Mouse (Mus musculus) retina, postnatal 7 days (tissue): ENCODE measurements around the gene Foxo3.

Experiments used
- DNase-seq: peaks from one replicate; pipeline ENCODE4 v3.0.0-alpha.2; 2012; ENCODE audit warnings: low read depth, low spot score

Foxo3 gene

DNA sequence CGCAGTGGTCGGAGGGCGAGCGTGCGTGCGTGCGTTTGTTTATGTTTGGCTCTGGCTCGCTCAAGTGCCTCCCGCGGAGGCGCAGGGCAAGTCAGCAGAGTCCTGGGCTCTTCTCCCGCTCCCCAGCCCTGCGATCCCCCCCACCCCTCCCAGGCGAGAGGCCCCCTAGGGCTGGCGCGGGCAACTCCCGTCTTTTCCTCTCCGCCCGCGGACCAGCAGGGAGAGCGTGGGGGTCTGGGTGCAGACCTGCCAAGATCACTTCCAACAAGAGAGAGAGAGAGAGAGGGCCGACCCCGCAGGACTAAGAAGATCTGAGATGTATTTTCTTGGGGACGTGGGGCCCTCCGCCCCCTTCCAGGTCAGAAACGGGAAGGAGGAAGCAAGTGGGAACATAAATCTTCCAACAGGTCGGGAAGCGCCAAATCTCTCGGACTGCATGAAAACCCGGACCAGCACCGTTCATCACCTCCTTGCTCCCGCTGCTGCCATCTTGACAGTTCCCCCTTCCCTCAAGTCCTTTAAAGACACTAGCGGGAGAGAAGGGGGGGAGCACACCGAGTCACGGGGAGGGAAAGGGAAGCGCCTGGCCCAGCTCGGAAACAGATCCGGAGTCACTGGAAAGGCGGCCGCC lies 569 bp downstream of the Foxo3 start:
- peak; percentile 55 for DNase-seq

DNA sequence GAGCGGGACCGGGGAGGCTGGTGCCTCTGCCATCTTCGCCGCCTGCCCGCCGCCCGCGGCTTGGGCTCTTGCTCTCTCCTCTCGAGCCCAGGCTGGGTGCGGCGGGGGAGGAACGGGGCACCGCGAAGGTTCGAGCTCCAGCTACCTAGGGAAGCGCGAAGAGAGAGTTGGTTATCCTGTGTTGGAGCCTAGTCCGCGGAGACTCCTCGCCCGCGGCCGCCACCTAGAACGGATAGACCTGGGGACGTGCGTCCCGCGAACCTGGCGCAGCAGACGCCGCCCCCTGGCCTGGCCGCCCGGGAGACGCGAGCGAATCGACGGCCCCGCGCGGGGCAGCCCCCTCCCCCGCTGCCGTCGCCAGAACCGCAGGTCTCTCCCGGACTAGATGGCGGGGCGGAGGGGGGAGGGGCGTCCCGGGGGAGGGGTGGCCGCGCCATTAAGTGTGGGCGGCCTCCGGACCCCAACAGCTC lies 1.1 kb downstream of the Foxo3 start:
- peak; percentile 40 for DNase-seq

DNA sequence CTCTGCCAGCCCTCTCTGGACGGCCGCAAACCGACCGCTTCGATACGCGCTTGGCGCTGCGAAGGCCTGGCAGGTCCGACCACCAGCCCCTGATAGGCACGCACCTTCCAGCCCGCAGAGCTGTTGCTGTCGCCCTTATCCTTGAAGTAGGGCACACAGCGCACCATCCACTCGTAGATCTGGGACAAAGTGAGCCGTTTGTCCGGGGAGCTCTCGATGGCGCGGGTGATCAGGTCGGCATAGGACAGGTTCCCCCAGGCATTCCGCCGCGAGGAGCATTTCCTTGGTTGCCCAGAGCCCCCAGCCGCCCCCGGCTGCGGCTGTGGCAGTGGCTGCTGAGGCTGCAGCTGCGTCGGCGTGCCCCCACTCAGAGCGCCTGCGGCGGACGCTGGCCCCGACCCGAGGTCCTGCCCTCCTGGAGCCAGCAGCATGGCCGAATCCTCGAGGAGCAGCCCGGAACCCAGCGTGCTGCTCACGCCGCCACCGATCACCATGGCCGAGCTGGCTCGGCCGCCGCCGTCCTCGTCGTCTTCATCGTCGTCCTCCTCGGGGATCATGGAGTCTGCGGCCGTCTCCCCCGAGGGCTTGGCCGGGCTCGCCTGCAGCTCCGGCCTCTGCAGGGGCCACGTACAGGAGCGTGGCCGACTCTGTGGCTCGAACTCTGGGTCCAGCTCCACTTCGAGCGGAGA lies 1.7 kb downstream of the Foxo3 start:
- no peak for DNase-seq

DNA sequence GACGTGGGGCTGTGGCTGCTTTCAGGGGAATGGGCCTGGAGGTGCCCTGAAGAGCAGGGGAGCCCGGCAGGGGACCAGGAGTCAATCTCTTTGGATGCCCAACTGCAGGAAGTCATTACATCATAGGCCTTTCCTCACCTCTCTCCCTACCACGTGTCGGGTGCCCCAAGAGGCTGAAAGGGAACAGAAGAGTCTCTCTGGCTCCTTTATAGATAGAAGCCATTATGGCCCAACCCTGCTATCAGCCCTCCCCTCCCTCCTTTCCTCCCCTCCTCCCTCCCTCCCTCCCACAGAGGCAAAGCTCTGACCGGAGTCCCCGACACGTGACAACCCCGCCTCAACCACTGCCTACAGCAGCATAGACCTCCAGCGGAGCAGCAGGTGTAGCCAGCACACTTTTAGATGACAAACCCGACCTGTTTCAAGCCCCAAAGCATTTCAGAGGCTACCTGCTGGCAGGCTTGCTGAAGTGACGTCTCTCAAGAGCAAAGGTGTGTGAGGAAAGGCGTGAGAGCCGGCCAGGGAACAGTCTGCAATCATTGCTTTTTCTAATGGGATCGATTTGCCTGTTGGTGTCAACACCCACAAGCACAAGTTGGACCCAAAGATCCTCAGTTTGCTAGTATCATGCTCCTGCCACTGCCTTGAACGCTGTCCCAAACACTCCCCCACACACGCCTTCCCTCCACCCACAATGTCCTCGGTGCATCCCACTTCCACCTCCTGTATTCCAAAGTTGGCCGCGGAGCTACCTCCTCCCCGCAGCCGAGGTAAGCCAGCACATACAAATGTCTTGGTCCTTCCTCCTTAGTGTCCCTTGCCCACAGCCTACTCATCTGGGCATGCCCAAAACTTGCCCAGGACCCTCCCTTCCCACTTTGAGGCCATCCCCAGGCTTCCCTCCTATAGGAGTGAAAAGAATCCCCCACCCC lies 2.5 kb downstream of the Foxo3 start:
- no peak for DNase-seq

DNA sequence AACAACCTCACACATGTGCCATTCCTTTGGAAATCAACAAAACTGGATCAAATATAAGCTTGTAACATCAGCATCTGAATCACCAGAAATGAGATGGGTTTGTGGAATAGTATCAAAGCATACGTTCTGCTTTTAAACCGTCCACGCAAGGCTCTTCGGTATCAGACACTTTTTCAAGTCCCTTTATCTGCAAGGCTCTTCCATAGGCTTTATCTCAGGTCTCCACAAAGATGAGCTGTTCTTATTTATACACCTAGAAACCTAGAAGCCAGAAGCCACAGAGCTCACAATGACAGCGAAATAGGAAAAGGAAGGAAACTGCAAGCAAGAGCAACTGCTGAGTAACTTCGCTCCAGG lies 3.2 kb downstream of the Foxo3 start:
- no peak for DNase-seq

DNA sequence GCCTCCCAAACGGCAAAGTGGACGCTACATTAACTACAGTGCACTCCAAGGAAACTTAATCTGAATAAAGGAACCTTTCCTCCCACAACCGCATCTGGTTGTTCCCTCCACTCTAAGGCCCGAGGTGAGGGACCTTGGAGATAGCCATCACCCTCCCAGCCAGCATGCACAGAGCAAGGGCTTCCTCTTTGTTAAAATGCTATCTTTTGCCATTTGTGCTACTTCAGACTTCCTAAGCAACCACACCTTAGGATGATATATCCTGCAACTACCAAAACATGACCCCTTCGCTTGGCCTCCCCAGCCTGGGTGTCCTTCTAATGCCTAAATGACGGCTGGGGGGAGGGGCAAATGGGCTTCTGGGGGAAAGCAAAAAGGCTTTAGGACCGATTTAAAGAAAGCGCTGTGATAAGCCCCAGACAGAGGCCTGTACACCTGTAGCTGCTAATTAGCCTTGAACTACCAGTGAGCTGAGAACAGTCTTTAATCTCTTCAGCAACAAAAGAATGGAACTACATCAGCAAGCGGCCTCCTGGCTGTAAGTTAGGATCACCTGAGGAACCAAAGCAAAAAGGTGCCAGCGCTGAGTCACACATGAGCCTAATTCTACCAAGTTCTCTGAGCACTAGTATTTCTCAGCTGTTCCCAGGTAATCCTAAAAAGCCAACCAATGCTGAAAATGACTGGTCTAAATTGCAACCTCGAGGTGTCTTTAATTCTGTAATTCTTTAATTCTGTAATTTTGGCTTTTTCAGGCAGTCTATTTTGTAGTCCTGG lies 4.9 kb downstream of the Foxo3 start:
- no peak for DNase-seq

DNA sequence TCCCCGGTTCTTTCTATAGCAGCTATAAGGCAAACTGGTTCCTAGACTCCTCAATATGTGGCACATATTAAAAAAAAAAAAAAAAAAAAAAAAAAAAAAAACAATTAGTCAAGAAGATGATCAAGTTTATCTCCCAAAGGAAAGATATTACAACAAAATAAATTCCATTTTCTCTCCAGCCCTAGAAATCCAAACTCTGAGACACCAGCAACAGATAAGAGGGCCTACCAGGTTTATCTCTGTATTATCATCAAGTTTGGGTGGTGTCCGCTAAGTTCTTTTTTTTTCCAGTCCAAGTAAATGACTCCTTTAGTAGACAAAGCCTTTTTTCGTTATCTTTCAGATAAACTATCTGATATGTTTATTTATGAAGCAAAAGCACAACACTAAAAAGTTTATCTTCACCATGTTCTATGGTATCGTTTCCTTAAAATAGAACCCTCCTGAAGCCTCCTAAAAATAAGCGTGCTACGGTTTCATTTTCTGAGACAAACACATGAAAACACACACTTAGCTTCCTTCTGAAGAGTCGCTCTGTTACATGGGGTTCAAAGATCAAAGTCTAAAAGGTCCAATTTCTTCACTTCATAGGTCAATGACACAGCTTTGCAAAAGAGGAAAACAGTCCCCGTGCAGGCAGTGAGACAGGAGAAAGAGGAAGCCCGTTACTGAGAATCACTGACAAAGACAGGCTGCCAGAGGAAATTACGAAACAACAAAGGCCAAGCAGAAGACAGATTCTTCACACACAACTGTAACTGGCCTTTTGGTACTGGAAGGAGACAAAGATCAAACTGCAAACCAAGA lies 6.1 kb downstream of the Foxo3 start:
- no peak for DNase-seq

DNA sequence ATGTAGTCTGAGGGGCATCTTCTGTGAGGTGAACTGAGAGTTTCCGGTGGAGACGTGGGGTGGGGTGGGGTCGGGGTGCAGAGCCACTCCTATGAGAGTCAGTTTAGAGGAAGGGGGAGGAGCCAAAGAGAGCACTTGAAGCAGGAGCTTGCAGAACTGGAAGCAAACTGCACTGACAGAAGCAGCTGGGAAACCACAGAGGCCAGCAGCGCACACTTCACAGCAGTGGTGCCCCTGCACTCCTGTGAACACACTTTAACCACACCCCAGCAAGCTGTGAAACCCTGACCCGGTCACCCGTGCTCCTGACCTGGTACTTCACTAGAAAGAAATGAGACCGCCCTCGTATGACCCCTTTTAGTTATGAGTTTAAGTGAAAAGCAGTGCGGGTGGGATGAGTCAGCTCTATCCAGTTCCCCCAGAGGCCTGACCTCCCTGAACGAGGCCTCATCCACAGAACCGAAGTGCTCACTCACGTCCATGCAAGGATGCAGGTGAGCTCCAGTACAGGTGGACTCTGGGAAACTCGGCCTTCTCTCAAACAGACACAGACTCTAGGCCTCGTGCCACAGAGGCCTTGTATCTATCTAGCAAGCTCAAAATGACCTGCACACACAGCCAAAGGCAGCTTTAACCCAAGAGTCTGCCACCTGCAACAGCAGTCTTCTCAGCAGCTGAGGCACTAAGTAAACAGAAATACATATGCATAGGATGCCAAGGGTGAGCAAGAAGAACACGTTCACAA lies 7.1 kb downstream of the Foxo3 start:
- no peak for DNase-seq

DNA sequence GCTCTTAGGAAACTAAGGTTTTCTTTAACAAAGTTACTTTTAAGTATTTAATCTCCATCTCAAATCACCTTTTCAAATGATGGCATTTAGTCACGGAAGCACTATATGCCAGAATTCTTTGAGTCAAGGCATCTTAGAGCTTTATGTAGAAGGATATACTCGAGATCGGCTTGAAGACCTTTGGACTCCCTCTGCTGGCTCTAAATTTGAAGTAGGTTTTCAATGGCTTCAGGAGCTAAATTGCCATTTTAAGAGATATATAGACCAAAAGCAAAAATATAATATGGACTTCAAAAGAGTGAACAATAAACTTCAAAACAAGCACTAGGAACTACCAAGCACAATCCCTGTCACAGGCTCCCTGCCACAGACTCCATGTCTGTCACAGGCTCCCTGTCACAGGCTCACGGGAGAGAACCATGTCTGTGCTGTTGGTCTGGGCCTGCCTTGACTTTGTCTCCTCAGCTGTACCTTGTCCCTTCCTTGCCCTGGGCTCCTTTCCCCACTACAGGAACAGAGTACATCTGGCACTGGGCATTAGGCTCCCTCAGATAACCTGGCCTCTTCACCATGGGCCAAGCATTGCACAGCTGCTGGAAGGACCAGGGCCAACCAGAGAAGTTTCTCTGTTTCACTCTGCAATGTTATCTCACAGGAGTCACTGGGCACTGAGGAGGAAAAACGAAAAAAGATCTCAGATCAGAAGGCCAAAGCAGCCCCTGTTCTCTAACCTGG lies 8.6 kb downstream of the Foxo3 start:
- no peak for DNase-seq

DNA sequence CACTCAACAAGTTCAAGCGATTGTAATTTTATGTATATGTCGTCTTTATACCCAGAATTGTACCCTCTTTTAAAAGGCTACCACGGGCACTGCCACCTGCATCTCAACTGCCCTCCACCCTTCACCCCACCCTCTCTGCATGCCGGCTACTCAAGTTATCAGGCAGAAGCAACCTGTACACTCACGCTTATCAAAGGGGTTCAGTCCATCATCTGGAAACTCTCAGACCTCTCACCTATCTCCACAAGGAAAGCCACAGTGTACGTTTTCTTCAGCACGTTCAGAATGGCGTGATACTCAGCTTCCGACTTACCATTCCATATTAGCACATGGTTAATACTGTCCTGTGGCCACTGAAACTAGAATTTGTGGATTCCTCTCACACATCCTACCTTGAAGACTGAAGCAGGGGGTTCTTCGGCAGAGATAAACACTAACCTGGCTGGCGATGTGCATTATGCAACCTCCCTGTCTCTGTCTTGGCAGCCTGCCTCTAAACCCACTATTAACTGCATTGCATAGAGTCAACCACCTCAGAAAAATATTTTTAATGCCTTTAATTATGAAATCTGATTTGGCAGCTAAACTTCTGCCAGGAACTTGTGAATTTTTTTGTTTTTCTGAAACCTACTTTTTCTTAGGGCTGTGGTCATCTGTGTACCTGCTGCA lies 11.4 kb downstream of the Foxo3 start:
- no peak for DNase-seq

DNA sequence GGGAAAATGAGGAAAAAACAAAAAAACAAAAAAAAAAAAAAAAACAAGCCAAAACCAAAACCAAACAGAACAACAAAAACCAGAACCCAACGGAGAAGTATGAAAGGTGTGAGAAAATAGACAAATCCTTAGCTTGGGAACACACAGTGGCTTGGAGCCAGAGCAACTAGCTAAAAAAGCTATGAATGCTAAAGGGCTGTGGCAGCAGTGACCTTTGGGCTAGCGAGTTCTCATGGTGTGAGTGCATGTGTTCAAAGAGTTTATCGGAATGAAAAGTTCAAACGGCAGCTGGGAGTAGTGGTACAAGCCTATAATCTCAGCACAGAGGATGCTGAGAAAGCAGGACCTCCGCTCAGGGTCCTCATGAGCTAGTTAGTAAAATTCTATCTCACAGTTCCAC lies 12.4 kb downstream of the Foxo3 start:
- DNase-seq, result no peak

DNA sequence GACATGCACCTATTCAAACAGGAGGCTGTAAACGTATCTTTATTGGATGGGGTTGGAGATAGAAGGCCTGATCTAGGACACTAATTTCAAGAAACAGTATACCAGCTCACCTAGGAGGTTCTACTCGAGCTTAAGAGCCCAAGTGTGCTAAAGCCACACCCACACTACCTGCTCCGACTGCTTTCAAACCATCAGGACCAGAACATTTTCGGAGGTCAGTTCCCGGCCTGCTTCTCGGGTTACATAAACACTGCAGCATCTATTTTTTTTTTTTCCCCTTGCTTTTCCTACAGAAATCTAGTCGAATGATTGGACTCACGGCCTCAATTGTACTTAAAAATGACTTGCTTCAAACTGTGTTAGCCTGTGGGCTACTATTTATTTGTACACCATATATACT lies 12.9 kb downstream of the Foxo3 start:
- DNase-seq, result no peak

DNA sequence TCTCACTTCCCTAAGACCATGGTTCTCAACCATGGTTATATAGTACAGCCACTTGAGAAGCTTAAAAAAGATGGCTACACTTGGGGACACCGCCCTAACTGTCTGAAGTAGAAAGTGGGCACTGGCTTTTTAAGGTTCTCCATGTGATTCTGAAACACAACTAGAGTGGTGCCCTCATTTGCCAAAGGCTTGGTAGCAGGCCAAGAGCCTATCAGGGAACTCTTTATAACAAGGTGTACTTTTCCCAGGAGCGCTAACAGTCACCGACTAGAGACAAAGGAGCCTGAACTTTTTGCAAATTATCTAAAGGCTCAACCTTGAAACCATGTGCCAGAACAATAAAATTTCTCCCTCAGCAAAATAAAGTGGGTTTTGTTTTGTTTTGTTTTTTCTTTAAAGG lies 14.5 kb downstream of the Foxo3 start:
- DNase-seq, result no peak

DNA sequence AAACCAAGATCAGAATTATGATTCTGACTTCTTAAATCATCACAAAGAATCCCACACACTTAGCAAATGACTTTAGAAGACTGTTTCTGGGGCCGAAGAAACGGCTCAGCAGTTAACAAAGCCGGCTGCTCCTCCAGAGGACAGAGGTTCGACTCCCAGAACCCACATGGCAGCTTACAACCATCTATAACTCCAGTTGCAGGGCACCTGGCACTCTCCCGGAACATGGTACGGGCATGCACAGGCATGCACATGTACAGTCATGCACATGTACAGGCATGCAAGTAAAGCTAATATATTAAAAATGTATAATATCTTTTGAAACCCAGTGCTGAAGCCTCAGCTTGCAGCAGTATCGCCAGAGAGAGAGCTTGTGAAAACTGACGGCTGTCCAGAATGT lies 15.5 kb downstream of the Foxo3 start:
- DNase-seq, result no peak

DNA sequence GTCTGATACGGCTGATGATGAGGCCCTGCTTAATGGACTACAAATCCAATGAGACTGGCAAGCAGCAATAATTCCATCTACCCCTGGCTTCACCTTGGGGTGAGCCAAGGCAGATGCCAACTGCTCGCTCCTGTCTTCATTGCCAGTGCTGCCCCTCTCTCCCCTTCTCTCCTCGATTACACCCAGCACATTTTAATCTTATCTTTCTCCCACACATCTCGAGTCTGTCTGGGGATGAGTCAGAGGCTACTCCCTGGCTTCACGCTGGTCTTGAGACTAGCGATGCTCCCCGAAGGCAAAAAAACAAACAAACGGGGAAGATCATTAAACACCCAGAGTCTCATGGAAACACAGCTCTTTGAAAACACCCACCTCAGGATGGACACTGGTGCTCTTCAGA lies 16.0 kb downstream of the Foxo3 start:
- no peak for DNase-seq

DNA sequence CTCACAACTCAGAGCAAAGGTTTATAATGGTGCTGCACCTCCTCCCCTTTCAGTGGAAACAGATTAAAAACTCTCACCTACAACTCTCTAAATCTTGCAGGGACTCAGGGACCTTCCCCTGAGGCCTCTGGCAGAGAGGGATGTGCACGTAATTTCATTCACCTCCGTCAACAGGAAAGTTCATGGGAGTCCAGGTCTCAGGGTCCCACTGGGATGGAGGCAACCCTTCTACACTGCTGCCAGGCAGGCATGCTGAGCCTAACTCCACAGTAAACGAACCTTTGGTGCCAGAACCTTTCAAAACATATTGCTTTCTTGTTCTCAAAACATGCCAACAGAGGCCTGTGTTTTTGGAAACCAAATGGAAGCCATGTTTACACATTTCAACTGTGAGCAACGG lies 17.0 kb downstream of the Foxo3 start:
- DNase-seq, result no peak

DNA sequence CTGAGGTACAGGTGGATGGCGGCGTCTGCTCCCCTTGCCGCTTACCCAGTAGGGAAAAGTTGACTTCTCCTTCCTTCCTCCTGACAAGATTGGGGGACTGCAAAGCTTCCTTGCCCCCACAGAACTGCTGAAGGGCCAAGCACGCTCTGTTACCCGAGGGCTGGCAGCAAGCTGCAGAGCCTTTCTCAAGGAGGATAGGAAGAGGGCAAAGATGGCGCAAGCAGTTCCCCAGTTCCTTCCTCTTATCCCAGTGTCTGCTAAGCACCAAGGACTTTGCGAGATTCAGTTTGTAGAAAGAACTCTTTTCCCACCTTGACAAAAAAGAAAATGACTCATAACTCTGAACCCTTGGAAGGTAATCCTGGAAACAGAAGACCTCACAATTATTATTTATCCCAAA lies 18.6 kb downstream of the Foxo3 start:
- DNase-seq, result no peak

DNA sequence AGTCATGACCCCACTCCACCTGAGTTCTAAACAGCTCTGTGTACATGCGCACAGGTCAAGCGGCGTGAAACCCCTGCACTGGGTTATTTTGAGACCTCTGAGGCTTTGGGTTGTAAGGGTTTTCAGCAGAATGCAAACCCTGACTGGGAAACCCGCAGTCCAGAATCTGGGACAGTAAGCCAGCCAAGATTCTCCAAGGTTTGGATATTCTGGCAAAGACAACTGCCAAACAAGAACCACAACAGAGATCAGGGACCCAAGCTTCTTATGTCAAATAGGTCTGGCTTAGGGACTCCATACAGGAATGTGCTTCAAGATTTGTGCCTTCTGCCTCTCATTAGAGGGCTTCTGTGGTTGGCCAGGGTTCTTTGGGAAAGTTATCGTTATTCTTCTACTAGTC lies 21.8 kb downstream of the Foxo3 start:
- DNase-seq, result no peak

DNA sequence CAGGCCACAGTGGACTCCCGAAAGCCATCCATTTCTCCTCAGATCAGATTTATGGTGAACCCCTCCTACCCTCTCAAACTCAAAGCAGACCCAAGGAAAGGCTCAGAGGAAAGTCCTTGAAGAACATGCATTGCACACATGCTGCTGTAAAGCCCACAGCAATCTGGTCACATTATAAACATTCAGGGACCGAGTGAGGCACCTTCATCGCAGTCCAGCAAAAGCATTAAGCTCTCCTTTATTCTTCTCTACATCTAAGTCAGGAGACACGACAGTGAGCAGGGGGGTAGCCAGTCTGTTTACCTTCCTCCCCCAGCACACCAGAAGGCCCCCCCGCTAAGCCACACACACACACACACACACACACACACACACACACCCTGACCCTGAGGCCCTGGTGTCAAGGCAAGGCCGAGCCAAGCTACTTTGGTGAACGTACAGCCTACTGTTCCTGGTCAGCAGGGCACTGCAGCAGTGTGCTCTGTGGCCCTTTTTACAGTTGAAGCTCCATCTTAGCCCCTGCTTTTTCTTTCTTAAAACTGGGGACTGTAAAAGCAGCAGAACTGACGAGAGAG lies 24.7 kb downstream of the Foxo3 start:
- no peak for DNase-seq
